Mouse (Mus musculus): Measurements from ENCODE around the gene G3bp2.

The G3bp2 gene

GRCm38 (mm10) chr5:92019960-92020359 is 63.6 kb downstream of the G3bp2 start:
- no peak for DNase-seq (ENCODE audit: low spot score in 2 of 2)

GRCm38 (mm10) chr5:92011756-92012155 is 71.8 kb downstream of the G3bp2 start:
- no peak for DNase-seq (ENCODE audit: low spot score in 2 of 2)

- no peak for DNase-seq (ENCODE audit: low spot score in 2 of 2)
Measured at GRCm38 (mm10) chr5:92009827-92010226, 73.7 kb downstream of the G3bp2 start.

- no peak for DNase-seq (ENCODE audit: low spot score in 2 of 2)
Measured at GRCm38 (mm10) chr5:92003011-92003410, 80.5 kb downstream of the G3bp2 start.

Data from frontal cortex, postnatal 25 days (tissue).